Mouse (Mus musculus) heart, embryonic 11.5 days (tissue): ENCODE measurements around the gene Sstr4. TPM values are rescaled to one million over a fixed set of nuclear protein-coding genes. Genes with fewer than 3 reads are reported as not detected.
A peak's percentile ranks its signal among the peaks of the same experiment; 100 is the strongest.

Experiments used
- ATAC-seq: fragments of 200-750 bp; cut with Nextera tagmentation; replicated peaks from 2 replicates; pipeline ENCODE4 v1.8.0; 2017; ENCODE audit warnings: moderate library complexity; ENCODE audit not compliant: insufficient number of reproducible peaks, low FRiP score, low TSS enrichment
- H3K27ac ChIP-seq: fragments of 300-500 bp; sonication (generic); 2 replicates; pipeline ENCODE4 v1.5.1; 2014; ENCODE audit warnings: mild to moderate bottlenecking, low read depth, low read length
- H3K27me3 ChIP-seq: fragments of 300-500 bp; sonication (generic); 2 replicates; pipeline ENCODE4 v1.6.1; 2014; ENCODE audit warnings: mild to moderate bottlenecking, low read length, mixed read lengths; ENCODE audit not compliant: control insufficient read depth, insufficient read depth
- H3K36me3 ChIP-seq: fragments of 300-500 bp; sonication (generic); 2 replicates; pipeline ENCODE4 v1.6.1; 2014; ENCODE audit warnings: mild to moderate bottlenecking, low read length, moderate library complexity, mixed read lengths; ENCODE audit not compliant: control insufficient read depth, insufficient read depth
- H3K4me1 ChIP-seq: fragments of 300-500 bp; sonication (generic); 2 replicates; pipeline ENCODE4 v1.6.1; 2014; ENCODE audit warnings: low read length; ENCODE audit not compliant: control insufficient read depth, insufficient read depth
- H3K4me2 ChIP-seq: fragments of 300-500 bp; sonication (generic); 2 replicates; pipeline ENCODE4 v1.6.1; 2014; ENCODE audit warnings: mild to moderate bottlenecking, moderate library complexity
- H3K4me3 ChIP-seq: fragments of 300-500 bp; sonication (generic); 2 replicates; pipeline ENCODE4 v1.5.1; 2014; ENCODE audit warnings: low read depth, low read length
- H3K9ac ChIP-seq: fragments of 300-500 bp; sonication (generic); 2 replicates; pipeline ENCODE4 v1.6.1; 2014; ENCODE audit warnings: mild to moderate bottlenecking, low read depth, low read length, moderate library complexity
- H3K9me3 ChIP-seq: fragments of 300-500 bp; sonication (generic); replicated peaks from 2 replicates; pipeline ENCODE4 v1.6.1; 2016; ENCODE audit warnings: low read length; ENCODE audit not compliant: control insufficient read depth
- WGBS: fragments of 180-500 bp; shearing (Covaris S2); extraction: QIAGEN DNeasy Blood & Tissue Kit; methylation state at CpG from one replicate; pipeline ENCODE4 v1.1.7; 2014; ENCODE audit not compliant: insufficient replicate concordance; 5-methylcytosine and 5-hydroxymethylcytosine counted together
- polyA plus RNA-seq: library from polyadenylated mRNA; unstranded; fragments of >200 nt; fragmentation: Nextera tagmentation; extraction: Ambion mirVana; gene quantifications from 2 replicates; pipeline ENCODE4 v1.2.1, GENCODE M21; 2014

Gene Sstr4
- polyA plus RNA-seq, 1 experiment from 2014 or later: 1.7 TPM

GRCm38 (mm10) chr2:148386927-148387326 is 8.2 kb upstream of the Sstr4 start:
- no peak overlapping the region for H3K4me3 ChIP-seq
- no peaks in the 10 kb centered on the region for H3K9me3 ChIP-seq
- ATAC-seq: no peak
- H3K9ac ChIP-seq: no peak overlapping the region
- H3K4me1 ChIP-seq: no peaks in the 10 kb centered on the region
- H3K27ac ChIP-seq: no peak overlapping the region
- peaks cover 15% of the 10 kb centered on the region for H3K27me3 ChIP-seq
- H3K4me2 ChIP-seq: no peak overlapping the region
- 89% methylated on average over 2 of the region's 2 CpGs for WGBS
- H3K36me3 ChIP-seq: no peaks in the 10 kb centered on the region

GRCm38 (mm10) chr2:148387652-148388581 is 7.2 kb upstream of the Sstr4 start:
- WGBS: 61% methylated on average over 6 of the region's 6 CpGs
- Histone ChIP-seq H3K4me3 (no peak overlapping the region), H3K27ac (no peak overlapping the region), H3K9ac (no peak overlapping the region), H3K36me3 (no peaks in the 10 kb centered on the region), H3K4me1 (no peaks in the 10 kb centered on the region), H3K4me2 (no peak overlapping the region), H3K9me3 (no peaks in the 10 kb centered on the region), H3K27me3 (peaks cover 18% of the 10 kb centered on the region)
- ATAC-seq: no peak

GRCm38 (mm10) chr2:148393149-148393548 is 2.0 kb upstream of the Sstr4 start:
- Histone ChIP-seq H3K4me1 (peaks cover 19% of the 10 kb centered on the region), H3K9ac (no peak overlapping the region), H3K27me3 (peaks cover 45% of the 10 kb centered on the region), H3K9me3 (no peaks in the 10 kb centered on the region), H3K27ac (no peak overlapping the region), H3K4me3 (no peak overlapping the region), H3K4me2 (no peak overlapping the region), H3K36me3 (no peaks in the 10 kb centered on the region)
- WGBS: 68% methylated on average over 1 of the region's 1 CpGs
- no peak for ATAC-seq

GRCm38 (mm10) chr2:148393846-148394245 is 1.3 kb upstream of the Sstr4 start:
- peaks cover 19% of the 10 kb centered on the region for H3K4me1 ChIP-seq
- ATAC-seq: no peak
- H3K27ac ChIP-seq: no peak overlapping the region
- no peak overlapping the region for H3K4me3 ChIP-seq
- H3K9me3 ChIP-seq: no peaks in the 10 kb centered on the region
- no peak overlapping the region for H3K9ac ChIP-seq
- H3K36me3 ChIP-seq: no peaks in the 10 kb centered on the region
- peaks cover 43% of the 10 kb centered on the region for H3K27me3 ChIP-seq
- no peak overlapping the region for H3K4me2 ChIP-seq

GRCm38 (mm10) chr2:148396209-148396608 is 1.1 kb downstream of the Sstr4 start:
- 53% methylated on average over 10 of the region's 10 CpGs for WGBS
- ATAC-seq: no peak

GRCm38 (mm10) chr2:148397015-148397783 is 2.1 kb downstream of the Sstr4 start:
- Histone ChIP-seq H3K36me3 (no peaks in the 10 kb centered on the region), H3K4me1 (peaks cover 21% of the 10 kb centered on the region), H3K4me3 (no peak overlapping the region), H3K9me3 (no peaks in the 10 kb centered on the region), H3K27ac (no peak overlapping the region), H3K9ac (no peak overlapping the region), H3K4me2 (0 out of 2 replicates have a peak overlapping the region, but pooled peaks have one; percentile 22), H3K27me3 (peaks cover 40% of the 10 kb centered on the region)
- no peak for ATAC-seq
- 33% methylated on average over 11 of the region's 11 CpGs for WGBS

More at GRCm38 (mm10) chr2:148396209-148396608, 1.1 kb downstream of the Sstr4 start:
- Histone ChIP-seq H3K36me3 (no peaks in the 10 kb centered on the region), H3K27ac (no peak overlapping the region), H3K27me3 (peaks cover 40% of the 10 kb centered on the region), H3K4me1 (peaks cover 21% of the 10 kb centered on the region), H3K4me3 (no peak overlapping the region), H3K9me3 (no peaks in the 10 kb centered on the region), H3K4me2 (peak overlapping the region; percentile 87), H3K9ac (no peak overlapping the region)

- Histone ChIP-seq H3K9ac (no peak overlapping the region), H3K27ac (no peak overlapping the region), H3K4me1 (peaks cover 21% of the 10 kb centered on the region), H3K36me3 (no peaks in the 10 kb centered on the region), H3K4me2 (no peak overlapping the region), H3K27me3 (peaks cover 37% of the 10 kb centered on the region), H3K9me3 (no peaks in the 10 kb centered on the region), H3K4me3 (no peak overlapping the region)
- ATAC-seq: no peak
- WGBS: 75% methylated on average over 1 of the region's 1 CpGs
Measured at GRCm38 (mm10) chr2:148397784-148398100, 2.6 kb downstream of the Sstr4 start.

- H3K27ac ChIP-seq: no peak overlapping the region
- H3K27me3 ChIP-seq: peaks cover 31% of the 10 kb centered on the region
- WGBS: 85% methylated on average over 5 of the region's 5 CpGs
- peaks cover 21% of the 10 kb centered on the region for H3K4me1 ChIP-seq
- no peak overlapping the region for H3K4me2 ChIP-seq
- H3K9ac ChIP-seq: no peak overlapping the region
- no peak overlapping the region for H3K4me3 ChIP-seq
- no peak for ATAC-seq
- no peaks in the 10 kb centered on the region for H3K36me3 ChIP-seq
- H3K9me3 ChIP-seq: no peaks in the 10 kb centered on the region
Measured at GRCm38 (mm10) chr2:148398901-148399685, 3.9 kb downstream of the Sstr4 start.
